Mouse (Mus musculus): ENCODE measurements at regions not wholly inside any gene's neighbourhood (a gene's known extent, or its start where the extent isn't known, plus 50 kb on each side); places are given as distances from the start of the nearest gene placed in this dataset.
A peak's percentile ranks its signal among the peaks of the same experiment; 100 is the strongest.

DNA sequence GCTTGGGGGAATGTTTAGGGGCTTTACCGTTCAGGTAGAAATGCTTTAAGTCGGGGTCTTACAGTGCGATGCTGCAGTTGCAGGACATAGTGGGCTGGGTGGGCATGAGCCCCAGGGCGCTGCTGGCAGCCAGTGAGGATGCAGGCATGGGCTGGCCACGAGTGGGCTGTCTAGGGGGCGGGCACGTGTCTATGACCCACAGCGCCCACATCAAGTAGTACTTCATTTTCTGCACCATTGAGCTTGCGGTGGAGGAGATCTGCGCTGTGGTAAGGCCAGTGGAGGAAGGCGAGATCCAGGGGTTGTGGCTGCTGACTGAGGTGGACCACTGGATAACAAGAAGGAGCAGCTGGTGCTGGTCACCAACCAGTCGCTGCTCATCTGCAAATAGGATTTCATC lies 52.4 kb upstream of the Olfr291 start:
- DNase-seq (ENCODE audit: low read depth, low spot score): no peak

DNA sequence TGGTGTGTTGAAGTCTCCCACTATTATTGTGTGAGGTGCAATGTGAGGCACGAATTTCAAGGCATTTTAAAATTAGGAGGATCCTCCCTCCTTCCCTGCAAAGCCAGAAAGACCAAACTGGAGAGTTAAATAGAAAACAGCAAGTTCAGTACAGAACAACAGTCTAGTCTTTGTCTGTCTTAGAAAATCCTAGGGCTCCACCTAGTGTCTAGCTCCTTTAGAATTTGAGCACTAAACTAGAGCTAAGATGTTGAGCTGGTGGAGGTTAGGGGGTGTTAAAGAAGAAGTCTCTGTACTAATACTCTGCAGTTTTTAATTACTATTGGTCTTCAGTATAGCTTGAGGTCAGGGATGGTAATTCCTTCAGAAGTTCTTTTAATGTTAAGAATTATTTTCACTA lies 58.7 kb upstream of the Olfr291 start:
- DNase-seq (ENCODE audit: low read depth, low spot score): peak; percentile 20

DNA sequence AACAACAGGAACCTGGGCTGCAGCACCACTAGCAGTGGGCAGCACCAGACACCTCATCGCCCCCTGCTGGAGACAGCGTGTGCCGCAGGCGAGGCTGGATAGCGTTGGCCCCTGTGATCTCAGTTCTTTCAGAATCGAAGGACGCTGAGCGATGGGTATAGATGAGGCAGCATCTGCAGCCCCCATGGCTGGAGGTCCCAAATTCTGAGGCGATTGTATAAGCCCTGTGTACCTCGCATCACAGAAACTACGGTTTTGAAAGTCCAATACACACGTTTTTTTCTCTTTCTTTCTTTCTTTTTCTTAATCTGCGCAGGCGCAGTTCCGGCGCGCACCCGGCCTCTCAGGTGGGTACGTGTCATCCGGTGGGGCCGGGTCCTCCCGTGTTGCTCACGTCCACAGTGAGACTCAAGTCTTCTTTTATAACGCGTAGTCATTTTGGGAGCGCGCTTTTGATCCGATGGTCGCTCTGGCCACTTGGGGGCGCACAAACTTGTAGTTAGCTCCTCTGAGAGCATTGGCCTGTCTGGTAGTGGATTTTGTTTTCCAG lies 74.0 kb upstream of the Olfr291 start:
- DNase-seq (ENCODE audit: low read depth, low spot score): peak; percentile 97

DNA sequence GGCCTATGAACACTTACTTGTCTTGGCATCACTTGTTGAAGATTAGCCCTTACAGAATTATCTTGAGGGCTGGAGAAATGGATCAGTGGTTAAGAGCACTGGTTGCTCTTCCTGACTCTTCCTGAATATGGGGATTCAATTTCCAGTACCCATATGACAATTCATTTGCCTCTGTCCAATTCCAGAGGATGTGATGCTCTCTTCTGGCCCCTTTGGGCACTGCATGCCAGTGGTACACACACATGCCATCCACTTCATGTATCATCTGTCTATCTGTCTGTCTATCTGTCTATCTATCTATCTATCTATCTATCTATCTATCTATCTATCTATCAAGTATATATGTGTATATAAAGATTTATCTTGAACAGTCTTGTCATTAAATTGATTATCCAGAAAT lies 75.7 kb upstream of the Olfr291 start:
- peak; percentile 3 for DNase-seq (ENCODE audit: low read depth, low spot score)

DNA sequence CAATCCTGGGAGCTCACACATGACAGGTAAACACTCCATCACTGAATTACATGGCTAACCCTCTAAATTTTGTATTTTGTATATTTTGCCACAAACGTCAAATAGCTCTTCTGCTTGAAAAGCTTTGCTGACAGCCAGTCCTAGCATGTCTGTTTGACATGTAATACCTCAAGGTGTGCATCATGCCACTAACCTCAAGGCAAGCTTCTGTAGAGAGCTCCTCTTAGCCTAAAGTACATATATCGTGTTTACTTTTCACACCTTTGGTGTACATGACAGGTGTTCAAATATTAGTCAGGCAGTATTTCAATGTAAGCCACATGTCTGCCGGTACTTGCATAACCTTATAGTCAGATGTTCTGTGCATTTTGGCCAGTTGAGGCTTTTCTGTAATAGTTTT lies 66.5 kb upstream of the Zfand6 start:
- no peak for DNase-seq (ENCODE audit: low read depth, low spot score)

DNA sequence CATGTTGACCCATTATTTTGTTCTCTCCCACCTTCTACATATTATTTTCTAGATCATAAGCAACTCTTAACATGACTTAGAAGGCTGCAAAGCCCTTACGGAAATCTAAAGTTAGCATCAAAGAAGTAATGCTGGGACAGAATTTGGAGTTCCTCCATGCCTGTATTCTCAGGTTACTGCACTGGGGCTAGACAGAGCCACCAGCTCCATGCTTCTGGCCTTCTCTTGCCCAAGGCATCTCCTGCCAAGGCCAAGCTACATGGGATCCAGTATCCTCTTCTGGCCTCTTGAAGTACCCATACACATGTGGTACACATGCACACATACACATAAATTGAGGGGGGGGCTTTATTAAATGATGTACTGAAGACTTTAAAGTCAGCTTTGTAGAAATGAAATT lies 63.6 kb upstream of the Zfand6 start:
- DNase-seq (ENCODE audit: low read depth, low spot score): no peak

DNA sequence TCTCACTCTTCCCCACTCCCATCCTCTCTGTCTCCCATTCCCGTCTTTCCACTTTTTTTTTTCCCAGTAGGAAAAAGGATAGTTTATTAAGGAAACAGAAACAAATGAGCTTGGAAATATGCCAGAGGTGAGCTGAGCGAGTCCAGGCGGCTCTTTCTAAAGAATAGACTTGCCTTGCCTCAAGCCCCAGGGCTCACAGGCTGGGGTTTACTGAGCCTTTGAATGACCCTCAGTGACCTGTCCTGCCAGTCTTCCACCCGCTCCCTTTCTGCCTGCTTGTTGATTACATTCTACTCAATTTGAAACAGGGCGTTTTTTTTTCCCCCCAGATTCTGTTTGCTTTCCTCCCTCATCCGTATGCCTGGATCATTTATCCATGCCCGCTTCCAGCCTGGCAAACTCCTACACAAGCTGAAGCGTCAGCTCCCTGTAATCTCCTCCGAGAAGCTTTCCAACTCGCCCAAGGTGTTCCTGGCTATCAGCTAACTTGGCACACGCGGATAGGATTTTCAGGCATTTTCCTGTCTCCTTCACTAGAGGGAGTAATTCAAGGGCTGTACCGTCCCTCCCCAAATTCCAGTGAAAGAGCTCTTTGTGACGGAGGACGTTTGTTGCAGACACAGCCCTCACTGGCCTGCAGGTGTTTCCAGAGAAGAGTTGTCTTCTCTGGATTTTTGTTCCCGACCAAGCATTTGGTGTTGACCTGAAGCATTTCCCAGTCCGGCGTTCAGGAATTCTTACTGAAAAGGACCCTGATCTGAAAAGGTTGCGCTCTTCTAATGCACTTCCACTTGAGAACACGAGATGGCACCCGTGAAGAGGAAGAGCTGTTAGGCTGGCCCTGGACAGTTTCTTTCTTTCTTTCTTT lies 59.9 kb upstream of the Zfand6 start:
- DNase-seq (ENCODE audit: low read depth, low spot score): peak; percentile 86

DNA sequence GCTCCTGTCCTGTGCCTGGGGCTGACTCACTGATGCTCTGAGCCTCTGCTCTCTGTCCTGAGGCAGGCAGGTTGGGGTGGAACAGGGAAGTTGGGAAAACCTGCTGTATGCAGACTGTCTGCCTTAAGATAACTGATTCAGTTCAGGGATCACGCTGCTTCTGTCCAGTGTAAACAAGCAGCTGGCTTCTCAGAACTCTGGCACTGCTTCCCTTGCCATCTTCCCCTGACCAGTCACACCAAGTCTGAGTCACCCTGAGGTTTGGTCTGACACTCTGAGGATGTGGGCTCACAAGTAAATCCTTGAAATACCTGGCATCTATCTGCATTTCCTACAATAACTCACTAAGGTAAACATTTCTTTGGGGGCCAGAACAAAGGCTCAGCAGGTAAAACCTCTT lies 58.1 kb upstream of the Zfand6 start:
- DNase-seq (ENCODE audit: low read depth, low spot score): no peak

DNA sequence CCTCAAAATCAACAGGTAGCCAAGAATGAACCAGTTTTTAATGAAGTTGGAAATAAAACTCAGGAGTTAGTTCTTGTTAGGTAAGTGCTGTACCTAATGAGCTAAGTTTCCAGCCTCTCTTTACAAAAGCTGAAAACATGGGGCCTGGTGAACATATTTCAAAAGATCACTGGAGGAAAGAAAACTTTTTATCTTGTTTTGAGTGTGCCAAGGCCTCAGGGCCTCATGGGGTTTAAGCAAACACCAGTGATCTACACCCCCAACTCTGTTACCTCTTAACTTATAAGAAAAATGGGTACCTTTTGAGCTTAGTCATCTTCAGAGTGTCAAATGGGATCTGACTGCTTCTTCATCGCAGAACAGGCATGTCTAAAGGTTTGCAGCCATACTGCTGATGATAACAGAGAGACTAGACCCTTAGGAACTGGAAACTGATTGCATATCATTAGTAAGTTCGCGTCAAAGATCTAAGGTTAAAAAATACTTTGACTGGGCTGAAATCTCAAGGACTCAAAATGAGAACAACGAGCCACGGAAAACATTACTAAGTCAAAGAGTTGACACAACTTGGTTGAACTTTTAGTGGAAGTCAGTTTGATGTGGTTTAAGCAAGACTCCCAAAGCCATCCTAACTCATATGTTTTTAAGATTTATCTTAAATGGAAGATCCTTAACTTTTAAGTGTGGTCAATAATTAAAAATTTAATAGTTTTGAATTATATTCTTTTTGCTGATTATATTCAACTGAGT lies 54.7 kb upstream of the Zfand6 start:
- no peak for DNase-seq (ENCODE audit: low read depth, low spot score)

DNA sequence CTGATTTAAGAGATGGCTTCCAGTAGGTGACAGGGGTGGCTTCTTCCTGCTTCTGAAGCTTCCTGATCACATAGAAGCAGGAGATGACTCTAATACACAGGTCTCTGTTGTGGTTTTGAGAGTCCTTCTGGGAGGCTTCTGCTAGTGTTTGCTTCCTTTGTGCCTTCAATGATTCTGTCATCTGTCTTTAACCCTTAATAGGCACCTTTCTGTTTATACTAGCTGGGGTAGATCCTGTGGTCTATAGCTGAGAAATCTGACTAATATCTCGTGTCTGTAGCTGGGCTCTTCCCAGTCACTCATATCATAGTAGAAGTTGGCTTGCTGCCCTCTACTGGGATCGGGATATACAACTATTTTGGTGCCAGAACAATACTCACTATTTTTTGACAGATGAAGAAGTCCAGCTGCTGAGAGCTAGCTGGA lies 50.2 kb upstream of the Zfand6 start:
- no peak for DNase-seq (ENCODE audit: low read depth, low spot score)

Measured in ZHBTc4 (cell line).